Mouse (Mus musculus): Measurements from ENCODE around the gene Usp45. TPM values are rescaled to one million over a fixed set of nuclear protein-coding genes. Genes with fewer than 3 reads are reported as not detected.
"Not testable (repeated sequence)": the region's sequence is repeated elsewhere in the genome, so short reads cannot be mapped to it uniquely, and the experiment has no call there.

Gene Usp45
- polyA plus RNA-seq (2012; rRNA removed), result 17.8 and 22.0 TPM in 2 replicates

DNA sequence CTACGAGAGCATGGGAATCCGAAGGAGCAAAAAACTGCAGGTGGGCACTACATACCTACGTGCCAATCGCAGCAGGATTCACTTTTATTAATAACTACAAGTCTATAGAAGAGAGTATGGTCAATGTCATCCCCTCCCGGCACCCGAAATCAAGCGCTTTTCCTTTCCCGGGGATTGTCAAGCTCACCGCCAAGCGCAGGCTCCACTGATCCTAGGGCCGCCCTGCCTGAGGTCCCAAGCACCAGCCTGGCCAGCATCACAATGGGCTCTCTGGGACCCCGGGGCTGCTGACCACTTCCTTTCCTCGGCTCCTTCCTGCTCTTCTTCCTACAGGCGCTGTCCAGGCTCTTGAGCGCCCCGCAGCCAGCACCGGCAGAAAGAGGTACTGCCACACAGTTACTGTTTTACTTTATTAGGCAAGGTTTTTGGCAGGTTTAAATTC, at the start of gene Usp45, which contains the start of gene Tstd3:
Gene Usp45 (plus strand): TSS at position 294 of the 442 bp plus-strand sequence.
Gene Tstd3 (minus strand): TSS at position 350 of the 442 bp plus-strand sequence.
- peak; percentile 82 to 93 for DNase-seq (ENCODE audit: extremely low spot score in 1 of 2, low spot score in 1 of 2)

DNA sequence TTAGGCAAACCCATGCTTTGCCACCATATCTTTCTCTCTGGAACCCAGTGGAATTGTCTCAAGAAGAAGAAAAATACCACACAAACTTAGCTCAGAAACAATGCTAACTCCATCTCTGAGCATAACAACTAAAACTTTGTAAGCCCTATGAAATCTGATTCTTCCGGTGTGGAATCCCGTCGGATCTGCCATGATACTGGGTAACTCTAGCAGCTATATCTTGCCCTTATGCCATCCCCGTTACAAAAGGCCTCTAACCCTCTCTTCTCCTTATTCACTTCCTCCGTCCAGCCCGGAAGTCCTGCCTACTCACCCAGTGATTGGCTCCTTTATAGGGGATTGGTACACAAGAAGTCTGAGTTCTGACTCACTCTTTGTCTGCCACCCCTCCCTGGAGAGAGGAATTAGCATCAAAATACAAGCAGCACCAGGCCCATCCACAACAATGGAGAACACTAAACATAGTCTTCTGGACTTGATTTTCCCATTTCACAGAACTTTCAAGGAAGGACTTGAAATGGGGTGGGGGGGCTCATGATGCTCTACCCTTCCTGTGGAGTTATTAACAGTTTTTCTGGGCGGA, 44.1 kb upstream of the Usp45 start:
- no peak for DNase-seq (ENCODE audit: extremely low spot score in 1 of 2, low spot score in 1 of 2)

DNA sequence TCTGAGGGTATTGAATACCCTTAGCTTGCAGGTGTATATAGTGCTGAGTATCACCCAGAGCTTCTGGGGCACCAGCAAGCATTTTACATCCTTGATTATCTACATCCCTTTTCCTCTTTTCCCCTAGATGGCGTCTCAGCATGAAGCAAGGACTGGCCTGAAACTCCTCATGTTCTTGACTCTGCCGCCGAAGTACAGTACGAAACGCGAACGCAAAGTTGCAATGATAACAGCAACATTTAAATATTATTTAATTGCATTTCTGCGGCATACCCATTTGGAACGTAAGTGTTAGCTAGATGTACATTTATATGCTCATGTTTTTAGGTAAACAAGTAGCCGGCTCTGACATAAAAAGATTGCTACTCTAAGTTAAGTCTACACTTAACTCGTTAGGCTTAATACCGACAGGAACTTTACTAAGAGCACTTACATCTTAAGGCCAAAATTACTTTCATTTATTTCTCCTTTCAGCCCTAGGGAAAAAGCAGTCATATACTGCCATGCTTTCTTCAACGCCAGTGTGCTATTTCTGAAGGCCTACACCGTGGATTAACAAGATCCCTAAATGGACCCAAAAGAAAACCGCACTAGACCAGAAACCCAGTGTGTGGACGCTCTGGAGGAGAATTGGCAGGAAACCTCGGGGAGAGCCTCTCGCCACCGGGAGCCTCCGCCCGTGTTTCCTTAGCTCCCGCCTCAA, 39.9 kb upstream of the Usp45 start:
- peak; percentile 22 to 67 for DNase-seq (ENCODE audit: extremely low spot score in 1 of 2, low spot score in 1 of 2)

DNA sequence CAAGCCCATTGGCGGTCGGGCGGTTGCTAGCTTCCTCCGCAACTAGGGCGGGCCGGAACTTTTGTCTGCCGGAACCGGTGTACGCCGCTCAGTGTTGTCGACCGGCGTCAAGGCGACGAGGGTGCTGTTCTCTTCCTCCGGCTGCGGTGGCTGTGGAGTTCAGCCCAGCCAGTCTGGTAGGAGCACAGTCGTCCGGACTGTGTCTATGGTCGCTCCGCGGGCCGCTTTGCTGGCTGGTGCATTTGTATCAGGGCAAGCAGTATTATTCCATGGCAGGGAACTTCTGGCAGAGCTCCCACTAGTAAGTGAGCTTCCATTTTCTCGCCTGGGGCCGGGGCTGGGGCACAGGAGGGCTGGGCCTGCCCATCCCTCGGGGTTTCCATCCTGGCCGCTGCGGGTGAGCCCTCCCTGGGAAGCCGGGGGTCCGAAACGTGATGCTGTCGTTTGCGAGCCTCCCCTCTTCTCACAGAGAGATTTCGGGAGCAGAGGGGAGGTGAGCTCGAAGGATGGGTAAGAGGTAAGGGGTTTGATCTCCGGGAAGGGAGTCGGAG, 39.3 kb upstream of the Usp45 start, which contains the start of gene Ccnc:
Gene Ccnc (plus strand): TSS at position 87 of the 551 bp plus-strand sequence.
- peak; percentile 84 to 95 for DNase-seq (ENCODE audit: extremely low spot score in 1 of 2, low spot score in 1 of 2)

- DNase-seq (ENCODE audit: extremely low spot score in 1 of 2, low spot score in 1 of 2), result no peak
Measured at GRCm38 (mm10) chr4:21739169-21739568, 27.8 kb upstream of the Usp45 start.

DNA sequence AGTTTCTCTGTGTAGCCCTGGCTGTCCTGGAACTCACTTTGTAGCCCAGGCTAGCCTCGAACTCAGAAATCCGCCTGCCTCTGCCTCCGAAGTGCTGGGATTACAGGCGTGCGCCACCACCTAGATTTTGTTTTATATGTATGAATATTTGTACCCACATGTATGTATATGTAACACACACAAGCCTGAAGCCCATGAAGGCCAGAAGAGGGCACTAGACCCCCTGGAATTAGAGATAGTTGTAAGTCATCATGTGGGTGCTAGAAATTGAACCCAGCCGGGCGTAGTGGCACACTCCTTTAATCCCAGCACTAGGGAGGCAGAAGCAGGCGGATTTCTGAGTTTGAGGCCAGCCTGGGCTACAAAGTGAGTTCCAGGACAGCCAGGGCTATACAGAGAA, 22.8 kb upstream of the Usp45 start:
- DNase-seq (ENCODE audit: extremely low spot score in 1 of 2, low spot score in 1 of 2), result not testable (repeated sequence)

DNA sequence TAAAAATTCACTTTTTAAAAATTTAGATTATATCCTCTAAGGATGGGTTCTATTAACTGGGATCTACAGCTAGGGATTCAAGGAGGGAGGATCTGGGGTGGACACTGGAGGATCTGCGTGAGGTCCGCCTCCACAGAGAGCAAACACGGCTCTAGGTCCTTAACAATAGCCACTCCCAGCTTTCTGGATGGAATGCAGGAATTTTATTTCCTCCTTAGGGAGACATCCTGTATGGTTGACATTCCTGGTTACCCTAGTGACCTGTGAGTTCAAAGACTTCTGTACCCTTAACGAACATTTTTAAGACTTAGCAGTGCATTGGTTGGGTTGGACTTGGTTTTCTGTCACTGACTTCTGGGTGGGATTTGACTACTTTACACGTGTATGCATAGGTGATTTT, 21.2 kb upstream of the Usp45 start:
- DNase-seq (ENCODE audit: extremely low spot score in 1 of 2, low spot score in 1 of 2), result no peak

DNA sequence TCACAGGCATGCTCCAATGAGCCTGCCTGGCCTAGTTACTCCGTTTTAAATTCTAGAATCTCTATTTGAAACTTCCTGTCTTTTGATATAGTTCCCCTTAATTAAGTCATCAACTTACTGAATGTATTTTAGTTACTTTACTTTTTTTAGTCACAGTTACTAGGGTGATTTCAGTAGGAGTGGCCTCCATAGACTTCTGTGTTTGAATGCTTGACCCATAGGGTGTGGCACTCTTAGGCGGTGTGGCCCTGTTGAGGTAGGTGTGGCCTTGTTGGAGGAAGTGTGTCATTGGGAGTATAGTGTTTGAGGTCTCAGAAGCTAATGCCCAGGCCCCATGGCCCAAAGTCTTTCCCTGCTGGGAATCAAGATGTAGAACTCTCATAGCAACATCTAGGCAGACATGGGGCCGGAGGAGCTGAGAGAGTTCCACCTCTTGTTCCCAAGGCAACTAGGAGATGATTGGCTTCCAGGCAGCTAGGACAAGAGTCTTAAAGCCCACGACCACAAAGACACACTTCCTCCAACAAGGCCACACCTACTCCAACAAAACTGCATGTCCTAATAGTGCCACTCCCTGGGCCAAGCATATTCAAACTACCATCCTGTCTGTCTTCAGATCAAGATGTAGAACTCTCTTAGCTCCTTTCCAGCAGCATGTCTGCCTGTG, 11.7 kb upstream of the Usp45 start:
- no peak for DNase-seq (ENCODE audit: extremely low spot score in 1 of 2, low spot score in 1 of 2)

DNA sequence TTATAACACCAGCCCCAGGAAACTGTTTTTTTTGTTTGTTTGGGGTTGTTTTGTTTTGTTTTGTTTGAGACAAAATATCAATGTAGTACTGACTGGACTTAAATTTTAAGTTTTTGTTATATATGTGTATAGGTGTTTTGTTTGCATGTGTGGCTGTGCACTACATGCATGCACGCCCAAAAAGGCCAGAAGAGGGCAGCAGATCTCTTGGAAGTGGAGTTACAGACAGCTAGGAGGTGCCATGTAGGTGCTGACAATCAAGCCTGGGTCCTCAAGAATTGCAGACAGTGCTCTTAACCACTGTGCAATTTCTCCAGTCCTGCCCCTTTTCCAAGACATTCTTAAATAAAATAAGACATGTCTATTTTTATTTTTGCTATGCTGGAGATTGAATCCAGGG, 8.1 kb upstream of the Usp45 start:
- no peak for DNase-seq (ENCODE audit: extremely low spot score in 1 of 2, low spot score in 1 of 2)

GRCm38 (mm10) chr4:21761416-21762160, 5.4 kb upstream of the Usp45 start:
- DNase-seq (ENCODE audit: extremely low spot score in 1 of 2, low spot score in 1 of 2), result no peak

- no peak for DNase-seq (ENCODE audit: extremely low spot score in 1 of 2, low spot score in 1 of 2)
Measured at GRCm38 (mm10) chr4:21763827-21764226, 3.1 kb upstream of the Usp45 start.

- peak in 1 of 2 experiments; percentile 20 for DNase-seq (ENCODE audit: extremely low spot score in 1 of 2, low spot score in 1 of 2)
Measured at GRCm38 (mm10) chr4:21766171-21766862, 639 bp upstream of the Usp45 start.

DNA sequence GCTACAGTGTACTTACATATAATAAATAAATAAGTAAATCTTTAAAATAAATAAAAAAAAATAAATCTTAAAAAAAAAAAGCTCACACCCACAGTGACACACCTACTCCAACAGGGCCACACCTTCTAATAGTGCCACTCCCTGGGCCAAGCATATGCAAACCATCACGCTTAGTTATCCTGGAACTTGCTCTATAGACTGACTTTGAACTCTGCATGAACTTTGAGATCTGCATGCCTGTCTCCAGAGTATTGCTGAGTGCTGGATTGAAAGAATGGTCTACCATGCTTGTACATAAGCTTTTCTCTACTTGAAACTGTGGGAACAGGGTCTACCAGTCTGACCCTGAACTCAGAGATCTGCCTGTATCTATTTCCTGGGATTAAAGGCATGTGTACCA, 4.1 kb downstream of the Usp45 start:
- no peak for DNase-seq (ENCODE audit: extremely low spot score in 1 of 2, low spot score in 1 of 2)

DNA sequence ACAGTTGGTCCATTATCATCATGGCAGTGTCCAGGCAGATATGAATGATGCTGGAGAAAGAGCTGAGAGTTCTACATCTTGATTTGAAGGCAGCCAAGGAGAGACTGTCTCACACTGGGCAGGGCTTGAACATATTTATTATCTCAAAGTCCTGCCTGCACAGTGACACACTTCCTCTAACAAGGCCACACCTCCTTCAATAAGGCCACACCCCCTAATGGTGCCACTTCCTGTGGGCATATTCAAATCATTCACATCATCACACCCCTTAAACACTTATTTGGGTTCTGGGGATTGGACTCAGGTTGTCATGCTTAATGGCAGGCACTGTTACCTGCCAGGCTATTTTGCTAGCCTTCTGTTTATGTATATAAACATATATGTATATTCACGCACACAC, 5.3 kb downstream of the Usp45 start:
- no peak for DNase-seq (ENCODE audit: extremely low spot score in 1 of 2, low spot score in 1 of 2)

- peak; percentile 72 to 92 for DNase-seq (ENCODE audit: extremely low spot score in 1 of 2, low spot score in 1 of 2)
Measured at GRCm38 (mm10) chr4:21776091-21776945, 9.4 kb downstream of the Usp45 start.

DNA sequence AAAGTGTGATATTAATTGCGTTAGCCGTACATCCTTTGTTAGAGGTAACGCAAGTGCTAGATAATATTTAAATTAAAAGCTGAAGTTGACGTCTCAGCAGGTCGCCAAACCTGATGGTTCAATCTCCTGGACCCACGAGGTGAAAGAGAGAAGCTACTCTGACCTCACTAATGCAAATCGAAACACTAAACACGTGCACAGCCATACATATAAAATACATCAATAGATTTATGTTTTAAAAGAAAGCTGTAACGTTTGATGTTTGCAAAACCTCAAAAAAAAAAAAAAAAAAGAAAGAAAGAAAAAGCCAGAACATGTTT, 9.9 kb downstream of the Usp45 start:
- DNase-seq (ENCODE audit: extremely low spot score in 1 of 2, low spot score in 1 of 2), result no peak

DNA sequence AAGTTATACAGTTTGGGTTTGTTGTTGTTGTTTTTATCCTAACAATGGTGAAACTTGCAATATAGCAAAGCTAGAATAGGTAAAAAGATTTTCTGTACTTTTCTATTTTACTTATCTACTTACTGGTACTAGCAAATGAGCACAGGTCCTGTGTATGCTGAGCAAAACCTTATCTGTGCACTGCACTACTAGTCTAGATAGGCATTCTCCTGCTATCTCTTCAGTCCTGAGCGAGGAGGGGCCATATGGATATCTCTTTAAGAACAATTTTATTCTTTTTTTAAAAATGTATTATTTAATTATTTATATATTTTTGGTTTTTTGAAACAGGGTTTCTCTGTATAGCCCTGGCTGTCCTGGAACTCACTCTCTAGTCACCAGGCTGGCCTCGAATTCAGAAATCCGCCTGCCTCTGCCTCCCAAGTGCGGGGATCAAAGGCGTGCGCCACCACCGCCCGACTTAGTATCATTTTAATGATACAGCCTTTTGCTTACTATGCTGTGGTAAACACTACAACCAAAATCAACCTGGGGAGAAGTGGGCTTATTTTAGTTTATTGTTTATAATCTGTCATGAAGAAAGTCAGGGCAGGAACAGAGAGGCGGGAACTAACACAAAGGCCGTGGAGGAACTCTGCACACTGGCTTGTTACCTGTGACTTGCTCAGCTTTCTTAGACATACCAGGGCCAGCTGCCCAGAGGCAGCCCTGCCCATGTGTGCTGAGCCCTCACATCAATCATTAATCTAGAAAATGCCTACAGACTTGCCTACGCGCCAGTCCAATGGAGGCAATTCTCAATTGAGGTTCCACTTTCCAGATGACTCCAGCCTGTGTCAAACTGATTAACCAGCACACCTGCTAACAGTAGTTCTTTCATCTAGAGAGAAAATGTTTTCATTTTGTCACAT, 14.1 kb downstream of the Usp45 start:
- DNase-seq (ENCODE audit: extremely low spot score in 1 of 2, low spot score in 1 of 2), result no peak

GRCm38 (mm10) chr4:21786268-21786667, 19.3 kb downstream of the Usp45 start:
- DNase-seq (ENCODE audit: extremely low spot score in 1 of 2, low spot score in 1 of 2), result no peak
